Mouse (Mus musculus): ENCODE results near the gene Tmem74b. TPM values are rescaled to one million over a fixed set of nuclear protein-coding genes. Genes with fewer than 3 reads are reported as not detected.
A peak's percentile ranks its signal among the peaks of the same experiment; 100 is the strongest.

The Tmem74b gene
- polyA plus RNA-seq, 1 experiment = 0.08 TPM

- Histone ChIP-seq H3K36me3 (replicated peaks; ENCODE audit: low read length) (peaks cover 31% of the 10 kb centered on the region), H3K4me1 (peaks cover 81% of the 10 kb centered on the region), H3K27me3 (replicated peaks) (peaks cover 3% of the 10 kb centered on the region), H3K4me3 (replicated peaks) (peak overlapping the region; percentile 96), H3K9me3 (no peaks in the 10 kb centered on the region)
- TF ChIP-seq FLI1 (IDR thresholded peaks at IDR 0.05; ENCODE audit: low read length) = no peak
- no peak for TF ChIP-seq GATA1 (IDR thresholded peaks at IDR 0.05; ENCODE audit: borderline replicate concordance, low read length)
Observed at GRCm38 (mm10) chr2:151739081-151739480, 37.3 kb downstream of the Tmem74b start.

GRCm38 (mm10) chr2:151739505-151739904, 37.7 kb downstream of the Tmem74b start:
- peaks cover 27% of the 10 kb centered on the region for H3K36me3 ChIP-seq (replicated peaks; ENCODE audit: low read length)

GRCm38 (mm10) chr2:151740741-151741526, 39.1 kb downstream of the Tmem74b start:
- TF ChIP-seq GATA1 (IDR thresholded peaks at IDR 0.05; ENCODE audit: borderline replicate concordance, low read length) (no peak), FLI1 (IDR thresholded peaks at IDR 0.05; ENCODE audit: low read length) (0 out of 2 replicates have a peak, but pooled peaks have one; percentile 24)
- Histone ChIP-seq H3K4me3 (replicated peaks) (peak overlapping the region; percentile 96), H3K36me3 (replicated peaks; ENCODE audit: low read length) (peaks cover 13% of the 10 kb centered on the region), H3K27me3 (replicated peaks) (peaks cover 3% of the 10 kb centered on the region), H3K4me1 (peaks cover 80% of the 10 kb centered on the region), H3K9me3 (no peaks in the 10 kb centered on the region)

More at GRCm38 (mm10) chr2:151739505-151739904, 37.7 kb downstream of the Tmem74b start:
- no peak for TF ChIP-seq GATA1 (IDR thresholded peaks at IDR 0.05; ENCODE audit: borderline replicate concordance, low read length)
- no peak for TF ChIP-seq FLI1 (IDR thresholded peaks at IDR 0.05; ENCODE audit: low read length)
- H3K4me1 ChIP-seq = peaks cover 81% of the 10 kb centered on the region
- H3K9me3 ChIP-seq = no peaks in the 10 kb centered on the region
- peak overlapping the region; percentile 96 for H3K4me3 ChIP-seq (replicated peaks)
- peaks cover 3% of the 10 kb centered on the region for H3K27me3 ChIP-seq (replicated peaks)

- H3K4me3 ChIP-seq (replicated peaks) = peak overlapping the region; percentile 33
Observed at GRCm38 (mm10) chr2:151742084-151742483, 40.3 kb downstream of the Tmem74b start.

DNA sequence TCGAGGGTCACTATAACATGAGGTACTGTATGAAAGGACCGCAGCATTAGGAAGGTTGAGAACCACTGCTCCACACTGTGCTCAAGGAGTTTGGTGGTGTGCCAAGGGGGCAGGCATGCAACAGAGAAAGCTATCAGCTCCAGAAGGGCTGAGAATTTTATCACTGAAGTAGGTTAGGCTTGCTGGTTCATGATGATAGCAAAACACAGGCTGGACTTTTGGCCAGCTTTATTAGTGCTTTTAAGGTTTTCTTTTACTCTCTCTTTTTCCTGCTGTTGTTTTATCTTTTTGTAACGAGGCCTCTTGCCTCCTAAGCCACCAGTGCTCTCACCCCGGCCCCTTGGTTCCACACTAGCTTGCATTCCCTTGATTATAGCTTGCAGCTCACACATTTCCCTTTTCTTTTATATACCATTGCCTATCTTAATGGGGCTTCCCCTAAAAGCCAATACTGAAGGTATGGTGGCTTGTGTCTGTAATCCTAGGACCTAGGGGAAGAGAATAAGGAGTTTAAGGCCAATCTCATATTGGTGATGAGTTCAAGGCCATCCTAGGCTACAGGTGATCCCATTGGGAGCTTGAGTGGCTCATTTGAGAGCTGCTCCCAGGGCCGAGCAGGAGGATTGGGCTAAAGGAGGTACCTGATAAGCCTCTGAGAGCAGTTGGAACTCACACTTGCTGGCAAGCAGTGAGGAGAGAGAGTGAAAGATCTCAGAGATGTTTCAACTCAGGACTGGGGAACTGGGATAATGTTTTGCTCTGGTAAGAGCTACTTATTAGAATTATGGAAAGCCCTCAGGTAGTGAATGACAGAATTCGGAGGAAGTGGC, 41.3 kb downstream of the Tmem74b start:
- Histone ChIP-seq H3K9me3 (peaks cover 4% of the 10 kb centered on the region; the same call in 1 of the 2 replicates), H3K4me1 (peaks cover 63% of the 10 kb centered on the region), H3K36me3 (replicated peaks; ENCODE audit: low read length) (no peaks in the 10 kb centered on the region), H3K4me3 (replicated peaks) (no peak overlapping the region), H3K27me3 (replicated peaks) (peaks cover 9% of the 10 kb centered on the region)
- TF ChIP-seq FLI1 (IDR thresholded peaks at IDR 0.05; ENCODE audit: low read length) (no peak), GATA1 (IDR thresholded peaks at IDR 0.05; ENCODE audit: borderline replicate concordance, low read length) (no peak)

More at GRCm38 (mm10) chr2:151742084-151742483, 40.3 kb downstream of the Tmem74b start:
- H3K4me1 ChIP-seq = peaks cover 68% of the 10 kb centered on the region
- H3K36me3 ChIP-seq (replicated peaks; ENCODE audit: low read length) = peaks cover 6% of the 10 kb centered on the region
- TF ChIP-seq GATA1 (IDR thresholded peaks at IDR 0.05; ENCODE audit: borderline replicate concordance, low read length) = no peak
- no peak for TF ChIP-seq FLI1 (IDR thresholded peaks at IDR 0.05; ENCODE audit: low read length)
- peaks cover 5% of the 10 kb centered on the region for H3K27me3 ChIP-seq (replicated peaks)
- peaks cover 1% of the 10 kb centered on the region; the same call in 1 of the 2 replicates for H3K9me3 ChIP-seq

DNA sequence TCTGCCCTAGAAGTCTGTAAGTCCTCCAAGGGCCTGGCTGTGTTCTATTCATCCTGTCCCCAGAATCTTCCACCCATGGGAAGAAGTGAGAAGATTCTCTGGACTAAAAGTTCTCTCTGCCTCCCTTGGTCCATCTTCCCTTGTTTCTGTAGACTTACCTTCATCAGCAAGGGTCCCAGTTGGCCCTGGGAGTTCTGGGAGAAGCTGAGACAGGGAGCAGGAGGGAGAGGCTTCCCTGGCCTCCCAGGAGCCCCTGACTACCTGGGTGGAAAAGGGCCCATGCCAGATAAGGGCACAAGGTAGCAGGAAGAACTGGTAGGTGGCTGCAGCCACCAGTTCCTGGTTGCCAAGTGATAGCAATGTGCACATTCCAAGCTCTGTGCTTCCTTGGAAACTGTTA, 42.0 kb downstream of the Tmem74b start, which contains the start of gene Psmf1:
TSS of gene Psmf1 (minus strand) at position 342 of the 400 bp plus-strand sequence.
- H3K9me3 ChIP-seq = peaks cover 4% of the 10 kb centered on the region; the same call in 1 of the 2 replicates
- TF ChIP-seq FLI1 (IDR thresholded peaks at IDR 0.05; ENCODE audit: low read length) (no peak), GATA1 (IDR thresholded peaks at IDR 0.05; ENCODE audit: borderline replicate concordance, low read length) (no peak)
- no peak within 1 kb of the TSS for H3K4me3 ChIP-seq (replicated peaks)
- peaks cover 10% of the 10 kb centered on the region for H3K27me3 ChIP-seq (replicated peaks)
- H3K4me1 ChIP-seq = peaks cover 60% of the 10 kb centered on the region
- no peaks in the 10 kb centered on the region for H3K36me3 ChIP-seq (replicated peaks; ENCODE audit: low read length)

GRCm38 (mm10) chr2:151747847-151748705, 46.3 kb downstream of the Tmem74b start:
- TF ChIP-seq GATA1 (IDR thresholded peaks at IDR 0.05; ENCODE audit: borderline replicate concordance, low read length) = no peak
- no peak for TF ChIP-seq FLI1 (IDR thresholded peaks at IDR 0.05; ENCODE audit: low read length)
- H3K36me3 ChIP-seq (replicated peaks; ENCODE audit: low read length) = no peaks in the 10 kb centered on the region
- peaks cover 25% of the 10 kb centered on the region for H3K27me3 ChIP-seq (replicated peaks)
- no peak overlapping the region for H3K4me3 ChIP-seq (replicated peaks)
- peaks cover 22% of the 10 kb centered on the region for H3K4me1 ChIP-seq
- H3K9me3 ChIP-seq = peaks cover 9% of the 10 kb centered on the region; the same call in 1 of the 2 replicates

- Histone ChIP-seq H3K27me3 (replicated peaks) (peaks cover 22% of the 10 kb centered on the region), H3K36me3 (replicated peaks; ENCODE audit: low read length) (no peaks in the 10 kb centered on the region), H3K9me3 (peaks cover 9% of the 10 kb centered on the region; the same call in 1 of the 2 replicates), H3K4me3 (replicated peaks) (no peak overlapping the region), H3K4me1 (0 out of 2 replicates have a peak, but pooled peaks cover 9% of the 10 kb centered on the region)
- TF ChIP-seq FLI1 (IDR thresholded peaks at IDR 0.05; ENCODE audit: low read length) (no peak), GATA1 (IDR thresholded peaks at IDR 0.05; ENCODE audit: borderline replicate concordance, low read length) (no peak)
Observed at GRCm38 (mm10) chr2:151751330-151751729, 49.5 kb downstream of the Tmem74b start.

Data from megakaryocyte, embryonic 14.5 days (primary cell).